Mouse (Mus musculus): Measurements from ENCODE around the gene Ino80b. TPM values are rescaled to one million over a fixed set of nuclear protein-coding genes. Genes with fewer than 3 reads are reported as not detected.

The Ino80b gene
- total RNA-seq, 4 experiments from 2014 or later, result 14.3 to 18.2 (median 16.2) TPM

GRCm38 (mm10) chr6:83087205-83087925 is 37.9 kb downstream of the Ino80b start:
- DNase-seq (ENCODE audit: low spot score in 2 of 2), result peak in 1 of 2 experiments; percentile 51

GRCm38 (mm10) chr6:83086121-83087035 is 38.9 kb downstream of the Ino80b start, which contains the start of gene Lbx2:
Gene Lbx2 (plus strand): TSS chr6:83086367.
- no peak for DNase-seq (ENCODE audit: low spot score in 2 of 2)

GRCm38 (mm10) chr6:83084477-83084876 is 40.8 kb downstream of the Ino80b start:
- no peak for DNase-seq (ENCODE audit: low spot score in 2 of 2)

GRCm38 (mm10) chr6:83083497-83083896 is 41.7 kb downstream of the Ino80b start:
- DNase-seq (ENCODE audit: low spot score in 2 of 2), result no peak

- no peak for DNase-seq (ENCODE audit: low spot score in 2 of 2)
These were observed 45.0 kb downstream of the Ino80b start for GRCm38 (mm10) chr6:83080210-83080609.

- DNase-seq (ENCODE audit: low spot score in 2 of 2), result peak; percentile 99 to 100
These were observed 46.8 kb downstream of the Ino80b start for GRCm38 (mm10) chr6:83078324-83078858.

- DNase-seq (ENCODE audit: low spot score in 2 of 2), result no peak
These were observed 47.5 kb downstream of the Ino80b start, which contains the start of gene Pcgf1 for GRCm38 (mm10) chr6:83077630-83078323. Gene Pcgf1 (plus strand): TSS chr6:83077869.

GRCm38 (mm10) chr6:83074979-83075378 is 50.3 kb downstream of the Ino80b start:
- no peak for DNase-seq (ENCODE audit: low spot score in 2 of 2)

Small RNA genes within 50 kb of the gene (microRNA-seq; reads per million reads assigned to microRNA genes)
- not detected for gene Mir3470a

Other genes with a start within 250 kb of the Ino80b start
- gene Sema4f, start 185.7 kb downstream of the Ino80b start, total RNA-seq (2022), result under 1 TPM in 1 of 4 experiments, not detected in 3; 0.61 TPM
- not detected for gene M1ap, start 178.5 kb downstream of the Ino80b start, total RNA-seq (2022)
- gene Dok1, start 92.0 kb downstream of the Ino80b start, total RNA-seq (2022), result 1 to 10 TPM in 3 of 4 experiments, under 1 TPM in 1; 0.56 to 1.2 (median 1.1) TPM
- 1 to 10 TPM in 3 of 4 experiments, under 1 TPM in 1; 0.97 to 1.5 (median 1.3) TPM for gene Loxl3, start 91.3 kb downstream of the Ino80b start, total RNA-seq (2022)
- gene Aup1, start 70.9 kb downstream of the Ino80b start, total RNA-seq (2022), result 100 to 1,000 TPM in 2 of 4 experiments, 10 to 100 TPM in 2; 91.1 to 109 (median 102) TPM
- 10 to 100 TPM; 16.6 to 16.9 (median 16.7) TPM for gene Htra2, start 70.2 kb downstream of the Ino80b start, total RNA-seq (2022)
- gene Dqx1, start 67.6 kb downstream of the Ino80b start, total RNA-seq (2022), result under 1 TPM; 0.24 to 0.52 (median 0.33) TPM
- gene Tlx2, start 55.1 kb downstream of the Ino80b start, total RNA-seq (2022), result not detected
- gene Pcgf1, start 47.6 kb downstream of the Ino80b start, total RNA-seq (2022), result 1 to 10 TPM; 6.2 to 9.4 (median 7.5) TPM
- under 1 TPM in 2 of 4 experiments, not detected in 2; 0.63 to 0.94 TPM for gene Lbx2, start 39.1 kb downstream of the Ino80b start, total RNA-seq (2022)
- gene Ccdc142, start 23.8 kb downstream of the Ino80b start, total RNA-seq (2022), result 1 to 10 TPM in 3 of 4 experiments, not detected in 1; 1.1 to 2.3 (median 1.3) TPM
- gene Gm42688, start 23.8 kb downstream of the Ino80b start, total RNA-seq (2022), result under 1 TPM; 0.60 to 0.99 (median 0.82) TPM
- 100 to 1,000 TPM; 102 to 112 (median 107) TPM for gene Mrpl53, start 16.4 kb downstream of the Ino80b start, total RNA-seq (2022)
- gene Mogs, start 9.9 kb downstream of the Ino80b start, total RNA-seq (2022), result 1 to 10 TPM; 5.3 to 5.9 (median 5.5) TPM
- 10 to 100 TPM; 39.1 to 50.7 (median 45.1) TPM for gene Wbp1, start 3.9 kb downstream of the Ino80b start, total RNA-seq (2022)
- gene Rtkn, start 10.0 kb upstream of the Ino80b start, total RNA-seq (2022), result 10 to 100 TPM in 3 of 4 experiments, 1 to 10 TPM in 1; 9.0 to 12.2 (median 10.9) TPM
- gene Wdr54, start 31.0 kb upstream of the Ino80b start, total RNA-seq (2022), result 1 to 10 TPM in 3 of 4 experiments, under 1 TPM in 1; 0.87 to 2.3 (median 1.1) TPM
- under 1 TPM in 2 of 4 experiments, not detected in 2; 0.13 to 0.15 TPM for gene 1700003E16Rik, start 31.0 kb upstream of the Ino80b start, total RNA-seq (2022)
- gene Dctn1, start 40.5 kb upstream of the Ino80b start, total RNA-seq (2022), result 100 to 1,000 TPM; 117 to 131 (median 127) TPM
- not detected for gene Slc4a5, start 94.4 kb upstream of the Ino80b start, total RNA-seq (2022)
- gene Mthfd2, start 200.5 kb upstream of the Ino80b start, total RNA-seq (2022), result 1 to 10 TPM; 2.9 to 4.7 (median 3.2) TPM
- 10 to 100 TPM in 1 of 4 experiments, 1 to 10 TPM in 3; 7.8 to 10.0 (median 8.7) TPM for gene Mob1a, start 200.6 kb upstream of the Ino80b start, total RNA-seq (2022)
- 100 to 1,000 TPM; 190 to 220 (median 193) TPM for gene Bola3, start 223.7 kb upstream of the Ino80b start, total RNA-seq (2022)

All from gastrocnemius, adult 8-10 months (tissue).